Mouse (Mus musculus): ENCODE measurements around the gene Cd99l2. TPM values are rescaled to one million over a fixed set of nuclear protein-coding genes. Genes with fewer than 3 reads are reported as not detected.

Gene Cd99l2
- polyA plus RNA-seq, 1 experiment from 2014 or later, result 48.8 TPM

GRCm38 (mm10) chrX:71442916-71443315 is 49.7 kb downstream of the Cd99l2 start:
- Histone ChIP-seq H3K9me3 (replicated peaks; ENCODE audit: control insufficient read depth, low read length) (no peaks in the 10 kb centered on the region), H3K9ac (ENCODE audit: low read length) (no peak overlapping the region), H3K27me3 (replicated peaks; ENCODE audit: control insufficient read depth, insufficient read depth, low read length) (no peaks in the 10 kb centered on the region), H3K4me2 (ENCODE audit: low read length) (no peak overlapping the region), H3K27ac (ENCODE audit: low read depth, low read length) (no peak overlapping the region), H3K36me3 (ENCODE audit: control insufficient read depth, insufficient read depth, low read length) (peaks cover 6% of the 10 kb centered on the region; the same call in 1 of the 2 replicates), H3K4me3 (ENCODE audit: low read depth, low read length) (no peak overlapping the region), H3K4me1 (ENCODE audit: control insufficient read depth, insufficient read depth, low read length) (no peaks in the 10 kb centered on the region)
- no peak for DNase-seq (ENCODE audit: low spot score)
- 86% methylated on average over 5 of the region's 5 CpGs for WGBS
- ATAC-seq, result no peak

GRCm38 (mm10) chrX:71439473-71439872 is 53.2 kb downstream of the Cd99l2 start:
- Histone ChIP-seq H3K4me1 (ENCODE audit: control insufficient read depth, insufficient read depth, low read length) (0 out of 2 replicates have a peak, but pooled peaks cover 3% of the 10 kb centered on the region), H3K4me3 (ENCODE audit: low read depth, low read length) (no peak overlapping the region), H3K9me3 (replicated peaks; ENCODE audit: control insufficient read depth, low read length) (no peaks in the 10 kb centered on the region), H3K9ac (ENCODE audit: low read length) (no peak overlapping the region), H3K27me3 (replicated peaks; ENCODE audit: control insufficient read depth, insufficient read depth, low read length) (no peaks in the 10 kb centered on the region), H3K27ac (ENCODE audit: low read depth, low read length) (no peak overlapping the region), H3K4me2 (ENCODE audit: low read length) (no peak overlapping the region), H3K36me3 (ENCODE audit: control insufficient read depth, insufficient read depth, low read length) (peaks cover 8% of the 10 kb centered on the region; the same call in 1 of the 2 replicates)
- DNase-seq (ENCODE audit: low spot score) (no peak), ATAC-seq (no peak)
- WGBS, result 91% methylated on average over 6 of the region's 6 CpGs

GRCm38 (mm10) chrX:71435542-71435941 is 57.1 kb downstream of the Cd99l2 start:
- Histone ChIP-seq H3K9ac (ENCODE audit: low read length) (no peak overlapping the region), H3K9me3 (replicated peaks; ENCODE audit: control insufficient read depth, low read length) (no peaks in the 10 kb centered on the region), H3K4me3 (ENCODE audit: low read depth, low read length) (no peak overlapping the region), H3K4me1 (ENCODE audit: control insufficient read depth, insufficient read depth, low read length) (0 out of 2 replicates have a peak, but pooled peaks cover 3% of the 10 kb centered on the region), H3K27ac (ENCODE audit: low read depth, low read length) (no peak overlapping the region), H3K27me3 (replicated peaks; ENCODE audit: control insufficient read depth, insufficient read depth, low read length) (no peaks in the 10 kb centered on the region), H3K4me2 (ENCODE audit: low read length) (no peak overlapping the region), H3K36me3 (ENCODE audit: control insufficient read depth, insufficient read depth, low read length) (peaks cover 4% of the 10 kb centered on the region; the same call in 1 of the 2 replicates)
- ATAC-seq (no peak), DNase-seq (ENCODE audit: low spot score) (no peak)
- 78% methylated on average over 2 of the region's 2 CpGs for WGBS

GRCm38 (mm10) chrX:71434860-71435259 is 57.8 kb downstream of the Cd99l2 start:
- WGBS, result 47% methylated on average over 8 of the region's 8 CpGs
- DNase-seq (ENCODE audit: low spot score) (peak; percentile 47), ATAC-seq (peak; percentile 86)
- H3K4me1 ChIP-seq (ENCODE audit: control insufficient read depth, insufficient read depth, low read length), result 0 out of 2 replicates have a peak, but pooled peaks cover 3% of the 10 kb centered on the region
- H3K27me3 ChIP-seq (replicated peaks; ENCODE audit: control insufficient read depth, insufficient read depth, low read length), result no peaks in the 10 kb centered on the region
- no peak overlapping the region for H3K4me2 ChIP-seq (ENCODE audit: low read length)
- no peak overlapping the region for H3K4me3 ChIP-seq (ENCODE audit: low read depth, low read length)
- H3K27ac ChIP-seq (ENCODE audit: low read depth, low read length), result no peak overlapping the region
- H3K9ac ChIP-seq (ENCODE audit: low read length), result no peak overlapping the region
- peaks cover 3% of the 10 kb centered on the region; the same call in 1 of the 2 replicates for H3K36me3 ChIP-seq (ENCODE audit: control insufficient read depth, insufficient read depth, low read length)
- H3K9me3 ChIP-seq (replicated peaks; ENCODE audit: control insufficient read depth, low read length), result no peaks in the 10 kb centered on the region

GRCm38 (mm10) chrX:71434448-71434847 is 58.2 kb downstream of the Cd99l2 start:
- Histone ChIP-seq H3K36me3 (ENCODE audit: control insufficient read depth, insufficient read depth, low read length) (peaks cover 3% of the 10 kb centered on the region; the same call in 1 of the 2 replicates), H3K4me3 (ENCODE audit: low read depth, low read length) (no peak overlapping the region), H3K9me3 (replicated peaks; ENCODE audit: control insufficient read depth, low read length) (no peaks in the 10 kb centered on the region), H3K27ac (ENCODE audit: low read depth, low read length) (no peak overlapping the region), H3K27me3 (replicated peaks; ENCODE audit: control insufficient read depth, insufficient read depth, low read length) (no peaks in the 10 kb centered on the region), H3K4me1 (ENCODE audit: control insufficient read depth, insufficient read depth, low read length) (0 out of 2 replicates have a peak, but pooled peaks cover 3% of the 10 kb centered on the region), H3K9ac (ENCODE audit: low read length) (no peak overlapping the region), H3K4me2 (ENCODE audit: low read length) (no peak overlapping the region)
- DNase-seq (ENCODE audit: low spot score), result peak; percentile 53
- WGBS, result 36% methylated on average over 1 of the region's 1 CpGs
- ATAC-seq, result peak; percentile 87

- Histone ChIP-seq H3K4me1 (ENCODE audit: control insufficient read depth, insufficient read depth, low read length) (0 out of 2 replicates have a peak, but pooled peaks cover 3% of the 10 kb centered on the region), H3K36me3 (ENCODE audit: control insufficient read depth, insufficient read depth, low read length) (no peaks in the 10 kb centered on the region), H3K4me3 (ENCODE audit: low read depth, low read length) (no peak overlapping the region), H3K27me3 (replicated peaks; ENCODE audit: control insufficient read depth, insufficient read depth, low read length) (no peaks in the 10 kb centered on the region), H3K27ac (ENCODE audit: low read depth, low read length) (no peak overlapping the region), H3K4me2 (ENCODE audit: low read length) (no peak overlapping the region), H3K9me3 (replicated peaks; ENCODE audit: control insufficient read depth, low read length) (no peaks in the 10 kb centered on the region), H3K9ac (ENCODE audit: low read length) (no peak overlapping the region)
- WGBS, result 88% methylated on average over 5 of the region's 5 CpGs
- ATAC-seq (no peak), DNase-seq (ENCODE audit: low spot score) (no peak)
These were observed 61.7 kb downstream of the Cd99l2 start for GRCm38 (mm10) chrX:71430900-71431299.

DNA sequence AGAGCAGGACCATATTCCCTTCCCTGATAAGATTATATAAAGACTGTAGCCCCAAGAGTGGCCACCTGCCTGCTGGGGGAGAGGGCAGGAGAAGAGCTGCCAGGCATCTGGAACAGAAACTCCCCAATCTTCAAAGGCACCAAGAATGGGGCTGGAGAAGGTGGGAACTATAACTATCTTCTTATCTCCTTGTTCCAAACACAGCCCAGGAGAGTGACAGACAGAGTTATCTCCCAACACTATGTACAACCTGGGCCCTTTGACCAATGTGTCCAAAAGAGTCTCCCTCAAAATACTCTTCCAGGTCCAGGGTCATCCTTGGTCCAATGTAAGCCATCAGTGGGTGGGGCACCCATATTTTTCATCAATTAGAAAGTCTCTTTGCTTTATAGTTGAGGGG is 65.2 kb downstream of the Cd99l2 start:
- ATAC-seq (no peak), DNase-seq (ENCODE audit: low spot score) (no peak)
- H3K9ac ChIP-seq (ENCODE audit: low read length), result no peak overlapping the region
- no peak overlapping the region for H3K4me3 ChIP-seq (ENCODE audit: low read depth, low read length)
- H3K9me3 ChIP-seq (replicated peaks; ENCODE audit: control insufficient read depth, low read length), result no peaks in the 10 kb centered on the region
- H3K36me3 ChIP-seq (ENCODE audit: control insufficient read depth, insufficient read depth, low read length), result no peaks in the 10 kb centered on the region
- H3K4me1 ChIP-seq (ENCODE audit: control insufficient read depth, insufficient read depth, low read length), result no peaks in the 10 kb centered on the region
- no peak overlapping the region for H3K27ac ChIP-seq (ENCODE audit: low read depth, low read length)
- no peak overlapping the region for H3K4me2 ChIP-seq (ENCODE audit: low read length)
- H3K27me3 ChIP-seq (replicated peaks; ENCODE audit: control insufficient read depth, insufficient read depth, low read length), result no peaks in the 10 kb centered on the region

DNA sequence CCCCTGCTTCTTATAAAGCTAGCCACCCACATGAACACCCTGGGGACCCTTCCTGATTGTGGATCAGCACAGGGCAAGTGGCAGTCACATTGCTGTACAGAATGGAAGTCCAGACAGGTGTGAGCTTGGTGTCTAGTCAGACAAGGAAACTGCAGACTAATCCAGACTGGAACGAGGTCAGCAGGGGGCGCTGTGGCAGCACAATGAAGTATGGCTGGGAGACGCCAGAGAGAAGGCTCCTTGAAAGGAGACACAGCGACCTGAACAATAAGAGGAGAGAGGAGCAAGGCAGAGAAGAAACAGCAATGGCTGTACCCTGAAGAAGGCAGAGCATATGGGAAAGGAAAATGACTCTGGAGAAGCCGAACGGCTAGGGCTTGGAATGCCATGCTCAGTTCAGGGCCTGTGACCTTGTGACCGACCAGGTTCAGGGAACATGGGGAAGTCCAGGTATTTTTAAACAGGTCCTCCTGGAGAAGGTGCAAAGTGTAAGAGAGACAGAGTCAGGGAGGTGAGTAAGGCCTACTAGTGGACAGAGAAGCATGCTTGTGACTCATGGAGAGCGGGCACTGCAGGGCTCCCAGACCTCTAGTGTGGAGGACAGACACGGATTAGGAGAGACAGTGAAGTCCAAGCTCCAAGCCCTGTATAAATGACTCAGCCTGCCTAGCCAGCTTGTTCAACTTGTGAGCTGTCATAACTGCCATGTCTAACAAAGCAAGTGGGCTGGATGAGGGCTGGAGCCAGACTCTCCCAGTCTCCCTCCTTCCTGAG is 66.7 kb downstream of the Cd99l2 start:
- Histone ChIP-seq H3K4me1 (ENCODE audit: control insufficient read depth, insufficient read depth, low read length) (no peaks in the 10 kb centered on the region), H3K4me2 (ENCODE audit: low read length) (no peak overlapping the region), H3K36me3 (ENCODE audit: control insufficient read depth, insufficient read depth, low read length) (peaks cover 6% of the 10 kb centered on the region; the same call in 1 of the 2 replicates), H3K9ac (ENCODE audit: low read length) (no peak overlapping the region), H3K27ac (ENCODE audit: low read depth, low read length) (no peak overlapping the region), H3K27me3 (replicated peaks; ENCODE audit: control insufficient read depth, insufficient read depth, low read length) (no peaks in the 10 kb centered on the region), H3K9me3 (replicated peaks; ENCODE audit: control insufficient read depth, low read length) (no peaks in the 10 kb centered on the region), H3K4me3 (ENCODE audit: low read depth, low read length) (no peak overlapping the region)
- DNase-seq (ENCODE audit: low spot score), result peak; percentile 84
- ATAC-seq, result peak; percentile 87; the same call in 1 of the 2 replicates
- WGBS, result 53% methylated on average over 9 of the region's 9 CpGs

DNA sequence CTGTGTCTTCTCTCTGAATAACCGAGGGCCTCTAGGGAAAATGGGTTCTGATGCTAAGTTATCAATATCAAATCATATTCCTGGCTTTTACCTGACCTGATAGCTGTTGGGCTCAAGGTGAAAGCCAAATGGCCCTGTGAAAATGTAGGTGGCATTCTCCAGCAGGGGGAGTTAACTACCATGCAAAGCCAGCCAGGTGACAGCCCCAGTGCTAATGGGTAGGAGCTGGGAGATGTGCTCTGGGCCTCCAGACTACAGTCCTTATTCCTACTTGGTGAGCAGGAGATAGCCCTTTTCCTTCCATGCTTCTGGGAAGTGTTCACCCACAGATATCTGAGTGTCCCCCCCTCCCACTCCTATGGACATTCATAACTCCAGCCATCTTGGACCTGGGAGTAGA is 67.8 kb downstream of the Cd99l2 start:
- DNase-seq (ENCODE audit: low spot score), result peak; percentile 3

More for the DNA sequence above, 67.8 kb downstream of the Cd99l2 start:
- no peaks in the 10 kb centered on the region for H3K4me1 ChIP-seq (ENCODE audit: control insufficient read depth, insufficient read depth, low read length)
- no peaks in the 10 kb centered on the region for H3K9me3 ChIP-seq (replicated peaks; ENCODE audit: control insufficient read depth, low read length)
- no peak overlapping the region for H3K27ac ChIP-seq (ENCODE audit: low read depth, low read length)
- H3K9ac ChIP-seq (ENCODE audit: low read length), result no peak overlapping the region
- H3K4me2 ChIP-seq (ENCODE audit: low read length), result no peak overlapping the region
- no peak overlapping the region for H3K4me3 ChIP-seq (ENCODE audit: low read depth, low read length)
- no peak for ATAC-seq
- peaks cover 6% of the 10 kb centered on the region; the same call in 1 of the 2 replicates for H3K36me3 ChIP-seq (ENCODE audit: control insufficient read depth, insufficient read depth, low read length)
- no peaks in the 10 kb centered on the region for H3K27me3 ChIP-seq (replicated peaks; ENCODE audit: control insufficient read depth, insufficient read depth, low read length)
- 73% methylated on average over 1 of the region's 1 CpGs for WGBS
